Mouse (Mus musculus): ENCODE measurements at regions not wholly inside any gene's neighbourhood (a gene's known extent, or its start where the extent isn't known, plus 50 kb on each side); places are given as distances from the start of the nearest gene placed in this dataset.

GRCm38 (mm10) chr9:67612101-67612500, 52.6 kb upstream of the Tln2 start:
- TF ChIP-seq CTCF (IDR thresholded peaks at IDR 0.05; ENCODE audit: low read depth) (no peak), EP300 (IDR thresholded peaks at IDR 0.05; ENCODE audit: low read depth) (no peak)
